Mouse (Mus musculus) forebrain, embryonic 14.5 days (tissue): ENCODE data around the gene B4galnt1. TPM values are rescaled to one million over a fixed set of nuclear protein-coding genes. Genes with fewer than 3 reads are reported as not detected.

Experiments
- ATAC-seq: fragments of 200-750 bp; cut with Nextera tagmentation; 2 replicates; pipeline ENCODE4 v1.8.0; 2017; ENCODE audit warnings: mild to moderate bottlenecking, moderate library complexity
- DNase-seq: peaks from one replicate; pipeline ENCODE4 v3.0.0-alpha.2; 2015; ENCODE audit warnings: low spot score
- H3K27ac ChIP-seq: fragments of 300-500 bp; sonication (generic); 2 replicates; pipeline ENCODE4 v1.5.1; 2014; ENCODE audit warnings: low read depth, mild to moderate bottlenecking, control low read depth, low read length, moderate library complexity
- H3K27me3 ChIP-seq: fragments of 300-500 bp; sonication (generic); replicated peaks from 2 replicates; pipeline ENCODE4 v1.6.1; 2014; ENCODE audit warnings: low read length, control low read depth, mixed read lengths; ENCODE audit not compliant: control insufficient read depth, insufficient read depth
- H3K36me3 ChIP-seq: fragments of 300-500 bp; sonication (generic); 2 replicates; pipeline ENCODE4 v1.6.1; 2014; ENCODE audit warnings: low read length, control low read depth; ENCODE audit not compliant: control insufficient read depth, insufficient read depth
- H3K4me1 ChIP-seq: fragments of 300-500 bp; sonication (generic); 2 replicates; pipeline ENCODE4 v1.6.1; 2014; ENCODE audit warnings: antibody characterized with exemption, low read length, control low read depth; ENCODE audit not compliant: control insufficient read depth, insufficient read depth
- H3K4me2 ChIP-seq: fragments of 300-500 bp; sonication (generic); 2 replicates; pipeline ENCODE4 v1.6.1; 2014; ENCODE audit warnings: mild to moderate bottlenecking, control low read depth, low read length
- H3K4me3 ChIP-seq: fragments of 300-500 bp; sonication (generic); 2 replicates; pipeline ENCODE4 v1.5.1; 2014; ENCODE audit warnings: low read depth, low read length, control low read depth
- H3K9ac ChIP-seq: fragments of 300-500 bp; sonication (generic); 2 replicates; pipeline ENCODE4 v1.6.1; 2014; ENCODE audit warnings: mild to moderate bottlenecking, low read length, control low read depth, moderate library complexity
- H3K9me3 ChIP-seq: fragments of 300-500 bp; sonication (generic); replicated peaks from 2 replicates; pipeline ENCODE4 v1.6.1; 2016; ENCODE audit warnings: low read length, control low read depth, mixed read lengths; ENCODE audit not compliant: control insufficient read depth
- WGBS: fragments of 180-500 bp; shearing (Covaris S2); extraction: QIAGEN DNeasy Blood & Tissue Kit; methylation state at CpG from one replicate; pipeline ENCODE4 v1.1.7; 2014; 5-methylcytosine and 5-hydroxymethylcytosine counted together
- polyA plus RNA-seq: library from polyadenylated mRNA; unstranded; fragments of >200 nt; fragmentation: Nextera tagmentation; extraction: Ambion mirVana; gene quantifications from 2 replicates; pipeline ENCODE4 v1.2.1, GENCODE M21; 2014

The B4galnt1 gene
- polyA plus RNA-seq, 1 experiment from 2014 or later: 30.7 TPM

- peaks cover 19% of the 10 kb centered on the region for H3K4me1 ChIP-seq
- no peak overlapping the region for H3K27ac ChIP-seq
- H3K27me3 ChIP-seq: no peaks in the 10 kb centered on the region
- ATAC-seq: no peak
- H3K4me3 ChIP-seq: no peak overlapping the region
- no peak overlapping the region for H3K4me2 ChIP-seq
- 77% methylated on average over 1 of the region's 1 CpGs for WGBS
- no peak overlapping the region for H3K9ac ChIP-seq
- peaks cover 6% of the 10 kb centered on the region; the same call in 1 of the 2 replicates for H3K36me3 ChIP-seq
- DNase-seq: no peak
- H3K9me3 ChIP-seq: no peaks in the 10 kb centered on the region
Measured at GRCm38 (mm10) chr10:127186451-127186850, 21.4 kb downstream of the B4galnt1 start.

GRCm38 (mm10) chr10:127187371-127188078, 22.5 kb downstream of the B4galnt1 start:
- H3K27ac ChIP-seq: peak overlapping the region; percentile 86
- peak; percentile 49 for ATAC-seq
- peaks cover 10% of the 10 kb centered on the region for H3K36me3 ChIP-seq
- peak overlapping the region; percentile 91 for H3K9ac ChIP-seq
- H3K4me3 ChIP-seq: peak overlapping the region; percentile 65
- peak overlapping the region; percentile 97 for H3K4me2 ChIP-seq
- H3K27me3 ChIP-seq: no peaks in the 10 kb centered on the region
- H3K4me1 ChIP-seq: peaks cover 19% of the 10 kb centered on the region
- DNase-seq: peak; percentile 75
- 28% methylated on average over 10 of the region's 10 CpGs for WGBS
- no peaks in the 10 kb centered on the region for H3K9me3 ChIP-seq

GRCm38 (mm10) chr10:127188079-127188453, 23.0 kb downstream of the B4galnt1 start:
- Histone ChIP-seq H3K4me3 (peak overlapping the region; percentile 65), H3K4me2 (peak overlapping the region; percentile 97), H3K9me3 (no peaks in the 10 kb centered on the region), H3K9ac (peak overlapping the region; percentile 91), H3K27ac (peak overlapping the region; percentile 86), H3K27me3 (no peaks in the 10 kb centered on the region), H3K4me1 (peaks cover 19% of the 10 kb centered on the region), H3K36me3 (peaks cover 16% of the 10 kb centered on the region)
- peak; percentile 18; the same call in 1 of the 2 replicates for ATAC-seq
- 0% methylated on average over 20 of the region's 21 CpGs for WGBS
- DNase-seq: no peak

- Histone ChIP-seq H3K9me3 (no peaks in the 10 kb centered on the region), H3K36me3 (peaks cover 20% of the 10 kb centered on the region), H3K4me3 (peak overlapping the region; percentile 65), H3K4me1 (peaks cover 19% of the 10 kb centered on the region), H3K9ac (peak overlapping the region; percentile 91), H3K27ac (peak overlapping the region; percentile 86), H3K4me2 (peak overlapping the region; percentile 97), H3K27me3 (no peaks in the 10 kb centered on the region)
- peak; percentile 82 for ATAC-seq
- WGBS: under 1% methylated on average over 44 of the region's 46 CpGs
- peak; percentile 82 for DNase-seq
Measured at GRCm38 (mm10) chr10:127188465-127189115, 23.6 kb downstream of the B4galnt1 start.

GRCm38 (mm10) chr10:127189116-127189650, 24.2 kb downstream of the B4galnt1 start:
- ATAC-seq (peak; percentile 3), DNase-seq (peak; percentile 50)
- under 1% methylated on average over 26 of the region's 26 CpGs for WGBS
- Histone ChIP-seq H3K36me3 (peaks cover 20% of the 10 kb centered on the region), H3K4me3 (peak overlapping the region; percentile 65), H3K27me3 (no peaks in the 10 kb centered on the region), H3K27ac (peak overlapping the region; percentile 86), H3K9ac (peak overlapping the region; percentile 91), H3K4me1 (peaks cover 19% of the 10 kb centered on the region), H3K9me3 (no peaks in the 10 kb centered on the region), H3K4me2 (peak overlapping the region; percentile 97)

GRCm38 (mm10) chr10:127189651-127190381, 24.8 kb downstream of the B4galnt1 start, which contains the start of gene Arhgef25:
TSS of gene Arhgef25 (minus strand) at chr10:127190083.
- DNase-seq (no peak), ATAC-seq (no peak)
- H3K4me3 ChIP-seq: peak within 1 kb of the TSS; percentile 65
- H3K9me3 ChIP-seq: no peaks in the 10 kb centered on the region
- H3K27ac ChIP-seq: peak within 1 kb of the TSS; percentile 86
- peaks cover 20% of the 10 kb centered on the region for H3K36me3 ChIP-seq
- WGBS: 1% methylated on average over 33 of the region's 35 CpGs
- peak within 1 kb of the TSS; percentile 91 for H3K9ac ChIP-seq
- no peaks in the 10 kb centered on the region for H3K27me3 ChIP-seq
- H3K4me1 ChIP-seq: peaks cover 23% of the 10 kb centered on the region
- peak within 1 kb of the TSS; percentile 97 for H3K4me2 ChIP-seq

GRCm38 (mm10) chr10:127190398-127191190, 25.6 kb downstream of the B4galnt1 start:
- DNase-seq: no peak
- H3K4me2 ChIP-seq: peak overlapping the region; percentile 97; the same call in 1 of the 2 replicates

More at GRCm38 (mm10) chr10:127190398-127191190, 25.6 kb downstream of the B4galnt1 start:
- Histone ChIP-seq H3K9ac (no peak overlapping the region), H3K27ac (no peak overlapping the region), H3K36me3 (peaks cover 20% of the 10 kb centered on the region), H3K4me1 (peaks cover 25% of the 10 kb centered on the region), H3K27me3 (no peaks in the 10 kb centered on the region), H3K9me3 (no peaks in the 10 kb centered on the region), H3K4me3 (no peak overlapping the region)
- ATAC-seq: no peak
- 34% methylated on average over 14 of the region's 14 CpGs for WGBS
